Comparison of ENCODE assay signal across 8 mouse cellular contexts in genomic region chr3:144206261-144206660, GRCm38 (mm10). TPM values are rescaled to one million over a fixed set of nuclear protein-coding genes. Genes with fewer than 3 reads are reported as not detected.
DNase-seq lines count a peak whose midpoint lies in the region; ATAC-seq and TF ChIP-seq lines count a peak whose summit lies in the region.

No protein-coding gene starts in this region.

- peak overlapping the region; percentile 99 for H3K9ac ChIP-seq in heart, embryonic 13.5 days
- H3K9ac ChIP-seq in MEL (ENCODE audit: control insufficient read depth, low read depth, low read length, poor library complexity, severe bottlenecking), result peak overlapping the region; percentile 93
- H3K9ac ChIP-seq in hindbrain, embryonic 12.5 days, result peak overlapping the region; percentile 98; the same call in 1 of the 2 replicates

- no peak for DNase-seq in heart, postnatal 10 days
- no peak for DNase-seq in MEL (ENCODE audit: low read depth, low spot score)
- DNase-seq in midbrain, embryonic 10.5 days (ENCODE audit: low spot score), result no peak
- DNase-seq in B cell, adult 2 months, result no peak
- no peak for DNase-seq in gastrocnemius, adult 18-20 months (ENCODE audit: low spot score)

- TF ChIP-seq POLR2A in MEL (IDR thresholded peaks at IDR 0.05; ENCODE audit: control insufficient read depth in 1 of 2, insufficient read depth in 1 of 2, low read depth in 1 of 2, low read length in 2 of 2, poor library complexity in 1 of 2), result 0 out of 4 replicates have a peak, but pooled peaks of 1 of the 2 experiments have one; percentile 5

- peaks cover 12% of the 10 kb centered on the region for H3K4me1 ChIP-seq in heart, embryonic 13.5 days
- H3K4me1 ChIP-seq in MEL (ENCODE audit: control insufficient read depth in 1 of 2, insufficient read depth in 2 of 2, low read length in 2 of 2), result peaks cover 2 to 8% of the 10 kb centered on the region in 2 experiments; a peak in 3 of 4 replicates
- peaks cover 12% of the 10 kb centered on the region for H3K4me1 ChIP-seq in hindbrain, embryonic 12.5 days
- H3K4me1 ChIP-seq in midbrain, embryonic 10.5 days, result peaks cover 20% of the 10 kb centered on the region

- WGBS in heart, embryonic 13.5 days, result 23% methylated on average over 3 of the region's 3 CpGs
- WGBS in hindbrain, embryonic 12.5 days, result 19% methylated on average over 3 of the region's 3 CpGs
- WGBS in midbrain, embryonic 10.5 days, result 24% methylated on average over 3 of the region's 3 CpGs

- TF ChIP-seq RAD21 in MEL (IDR thresholded peaks at IDR 0.05; ENCODE audit: low read depth, low read length), result no peak

- TF ChIP-seq CTCF in MEL (IDR thresholded peaks at IDR 0.05 in 2 of 3, conservative IDR thresholded peaks at IDR 0.05 in 1 of 3; ENCODE audit: control insufficient read depth in 1 of 3, insufficient read depth in 1 of 3, low read depth in 2 of 3, low read length in 3 of 3, poor library complexity in 1 of 3, severe bottlenecking in 1 of 3), result no peak

- peak overlapping the region; percentile 97 for H3K4me2 ChIP-seq in heart, embryonic 13.5 days
- peak overlapping the region; percentile 92 for H3K4me2 ChIP-seq in hindbrain, embryonic 12.5 days (replicated peaks)

- H3K4me3 ChIP-seq in heart, embryonic 13.5 days, result peak overlapping the region; percentile 94
- peak overlapping the region; percentile 66 to 80 for H3K4me3 ChIP-seq in MEL (ENCODE audit: control insufficient read depth in 1 of 2, insufficient read depth in 1 of 2, low read depth in 2 of 2, low read length in 2 of 2)
- H3K4me3 ChIP-seq in hindbrain, embryonic 12.5 days, result peak overlapping the region; percentile 85
- H3K4me3 ChIP-seq in midbrain, embryonic 10.5 days, result peak overlapping the region; percentile 89

- H3K27me3 ChIP-seq in heart, embryonic 13.5 days (replicated peaks), result no peaks in the 10 kb centered on the region
- no peaks in the 10 kb centered on the region for H3K27me3 ChIP-seq in MEL (ENCODE audit: control insufficient read depth in 1 of 2, insufficient read depth in 2 of 2, low read length in 2 of 2)
- H3K27me3 ChIP-seq in hindbrain, embryonic 12.5 days, result no peaks in the 10 kb centered on the region
- H3K27me3 ChIP-seq in midbrain, embryonic 10.5 days (ENCODE audit: low read depth, poor library complexity, severe bottlenecking), result peaks cover 4% of the 10 kb centered on the region; the same call in 1 of the 2 replicates

- peaks cover 22% of the 10 kb centered on the region for H3K79me2 ChIP-seq in MEL (ENCODE audit: control insufficient read depth, insufficient read depth, low read length, poor library complexity)

- H3K9me3 ChIP-seq in heart, embryonic 13.5 days, result no peaks in the 10 kb centered on the region
- no peaks in the 10 kb centered on the region for H3K9me3 ChIP-seq in MEL (replicated peaks; ENCODE audit: insufficient read depth, low read length)
- no peaks in the 10 kb centered on the region for H3K9me3 ChIP-seq in hindbrain, embryonic 12.5 days (replicated peaks)
- no peaks in the 10 kb centered on the region for H3K9me3 ChIP-seq in midbrain, embryonic 10.5 days (replicated peaks)

- H3K36me3 ChIP-seq in heart, embryonic 13.5 days, result peaks cover 4% of the 10 kb centered on the region
- peaks cover 0 to 5% of the 10 kb centered on the region in 2 experiments; a peak in 2 of 4 replicates for H3K36me3 ChIP-seq in MEL (ENCODE audit: control insufficient read depth in 1 of 2, insufficient read depth in 2 of 2, low read length in 2 of 2)
- H3K36me3 ChIP-seq in hindbrain, embryonic 12.5 days, result no peaks in the 10 kb centered on the region
- H3K36me3 ChIP-seq in midbrain, embryonic 10.5 days, result no peaks in the 10 kb centered on the region

- H3K27ac ChIP-seq in heart, embryonic 13.5 days (replicated peaks), result peak overlapping the region; percentile 99
- no peak overlapping the region for H3K27ac ChIP-seq in MEL (ENCODE audit: control insufficient read depth, low read depth, low read length)
- H3K27ac ChIP-seq in hindbrain, embryonic 12.5 days, result peak overlapping the region; percentile 100; the same call in 1 of the 2 replicates
- peak overlapping the region; percentile 97 for H3K27ac ChIP-seq in midbrain, embryonic 10.5 days (replicated peaks)

- no peak for ATAC-seq in heart, embryonic 13.5 days (ENCODE audit: extremely low read depth, insufficient number of reproducible peaks, low FRiP score, low TSS enrichment)
- ATAC-seq in hindbrain, embryonic 12.5 days (ENCODE audit: low FRiP score), result no peak
- ATAC-seq in megakaryocyte-erythroid progenitor cell, adult 5-6 weeks (replicated peaks; ENCODE audit: low FRiP score, low TSS enrichment, poor library complexity, severe bottlenecking), result no peak

- TF ChIP-seq EP300 in MEL (IDR thresholded peaks at IDR 0.05; ENCODE audit: low read depth in 1 of 2, low read length in 2 of 2), result no peak

- intact Hi-C loops in heart, postnatal 10 days (cut with DNase I), result loop anchor here (2.0 to 10.0 kb wide), 2 partner anchors 509 to 607 kb away; no protein-coding TSS in a partner anchor

TF ChIP-seq in MEL, 35 proteins besides CTCF, POLR2A, EP300 and RAD21:
- TF ChIP-seq E2F4 (IDR thresholded peaks at IDR 0.05; ENCODE audit: borderline replicate concordance, low read depth, low read length), result no peak
- no peak for TF ChIP-seq GATA1 (IDR thresholded peaks at IDR 0.05; ENCODE audit: low read depth, low read length)
- TF ChIP-seq POLR2AphosphoS5 (IDR thresholded peaks at IDR 0.05; ENCODE audit: borderline replicate concordance, low read depth, low read length), result no peak
- TF ChIP-seq USF1 (IDR thresholded peaks at IDR 0.05; ENCODE audit: low read depth, low read length), result no peak
- no peak for TF ChIP-seq MEF2A (IDR thresholded peaks at IDR 0.05; ENCODE audit: extremely low read depth, insufficient replicate concordance, low read depth, low read length, poor library complexity, severe bottlenecking)
- TF ChIP-seq ETS1 (IDR thresholded peaks at IDR 0.05; ENCODE audit: low read depth, low read length), result no peak
- no peak for TF ChIP-seq RCOR1 (IDR thresholded peaks at IDR 0.05; ENCODE audit: low read depth, low read length)
- TF ChIP-seq MAFK (IDR thresholded peaks at IDR 0.05; ENCODE audit: borderline replicate concordance, low read depth, low read length), result no peak
- TF ChIP-seq CHD1 (IDR thresholded peaks at IDR 0.05; ENCODE audit: low read depth, low read length), result no peak
- TF ChIP-seq ELF1 (IDR thresholded peaks at IDR 0.05; ENCODE audit: low read depth, low read length), result no peak

RNA-seq across cellular contexts. Expression of gene Lmo4, which starts 1.2 kb away (rescaled TPM):
- polyA plus RNA-seq in heart, embryonic 13.5 days (2015; fragmentation: Nextera tagmentation; extraction: Ambion mirVana), result 37.4 and 47.1 TPM in 2 replicates
- 10 to 100 TPM; 39.1 to 40.2 TPM for total RNA-seq in heart, postnatal 10 days (2021)
- 13.7 and 14.9 TPM in 2 replicates for total RNA-seq in MEL (2012; rRNA removed)
- polyA plus RNA-seq in MEL (2012; ENCODE audit: insufficient read depth in 1 of 2, insufficient read length in 2 of 2, low read depth in 1 of 2, low replicate concordance in 2 of 2, missing spikeins in 1 of 2), result 10 to 100 TPM in 1 of 2 experiments, not detected in 1; 29.3 TPM
- 62.0 and 64.7 TPM in 2 replicates for polyA plus RNA-seq in hindbrain, embryonic 12.5 days (2016; fragmentation: Nextera tagmentation; extraction: Ambion mirVana)
- polyA plus RNA-seq in midbrain, embryonic 10.5 days (2016; fragmentation: Nextera tagmentation; extraction: Ambion mirVana), result 26.8 and 27.4 TPM in 2 replicates
- total RNA-seq in megakaryocyte-erythroid progenitor cell, adult 5-6 weeks (2014; fragmentation: Nextera tagmentation), result 23.9 and 27.0 TPM in 2 replicates
- 18.7 and 18.9 TPM in 2 replicates for total RNA-seq in megakaryocyte-erythroid progenitor cell, adult 5-6 weeks (2017)
- 10 to 100 TPM; 19.9 to 24.2 TPM for total RNA-seq in gastrocnemius, adult 18-20 months (2021)
